17 mouse cellular contexts compared by ENCODE assay signal in the genomic region with DNA sequence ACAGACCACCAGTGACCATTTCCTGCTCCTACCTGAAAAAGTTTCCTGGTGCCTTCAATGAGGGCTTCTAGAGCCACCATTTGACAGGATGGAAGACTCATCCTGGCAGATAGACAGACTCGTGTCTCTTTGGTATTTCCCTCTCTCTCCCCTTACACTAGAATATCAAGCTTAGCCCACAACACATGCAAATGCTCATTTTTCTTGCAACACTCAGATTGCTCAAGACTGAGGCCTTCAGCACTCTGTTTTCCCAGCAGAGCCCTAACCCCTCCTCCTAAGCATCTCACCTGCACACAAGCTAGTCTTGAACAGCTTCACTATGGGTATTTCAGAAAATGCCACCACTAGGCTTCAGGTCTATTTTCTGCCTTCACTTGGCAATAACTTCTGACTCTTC. TPM values are rescaled to one million over a fixed set of nuclear protein-coding genes. Genes with fewer than 3 reads are reported as not detected.
DNase-seq lines count a peak whose midpoint lies in the region; ATAC-seq lines count a peak whose summit lies in the region.
"Had no signal": no experiment of that assay in that cellular context is flagged by ENCODE, and none has a peak within 500 bp of the region (broad histone marks: within the 10 kb centered on the region; RNA-seq: fewer than 3 reads in every experiment).

No protein-coding gene starts in this region.

- DNase-seq in 416B (ENCODE audit: low read depth) = peak; percentile 57
- DNase-seq in NIH3T3 (ENCODE audit: low read depth) = peak; percentile 64
- DNase-seq in fat pad, adult 2 months (ENCODE audit: extremely low read depth, low read depth, low spot score) = peak; percentile 8
- no peak for DNase-seq in kidney, adult 11 months
- DNase-seq: adrenal gland, adult 2 months; adrenal gland, postnatal 36 days; cerebellum, adult 8-10 months; cerebellum, postnatal 25 days; gastrocnemius, postnatal 14 days; heart, adult 11 months; kidney, adult 18-20 months; kidney, postnatal 36 days; lung, postnatal 14 days had no signal

- peak; percentile 70 for ATAC-seq in monocyte, adult 5-6 weeks (replicated peaks; ENCODE audit: insufficient number of reproducible peaks, low FRiP score, low TSS enrichment, poor library complexity, severe bottlenecking)
- no peak for ATAC-seq in megakaryocyte-erythroid progenitor cell, adult 5-6 weeks (replicated peaks; ENCODE audit: low FRiP score, low TSS enrichment, poor library complexity, severe bottlenecking)
- ATAC-seq: forebrain, embryonic 14.5 days; midbrain, embryonic 15.5 days had no signal

RNA-seq across cellular contexts. Expression of a gene that starts 23.9 kb away (rescaled TPM):
- 28.8 to 54.1 TPM (median 31.5 TPM) in 3 replicates for total RNA-seq in monocyte, adult 5-6 weeks (2017)
- 12.5 and 13.4 TPM in 2 replicates for total RNA-seq in megakaryocyte-erythroid progenitor cell, adult 5-6 weeks (2014; fragmentation: Nextera tagmentation)
- 9.9 and 18.6 TPM in 2 replicates for total RNA-seq in megakaryocyte-erythroid progenitor cell, adult 5-6 weeks (2017)
